Mouse (Mus musculus): Measurements from ENCODE around the gene Tmem138. TPM values are rescaled to one million over a fixed set of nuclear protein-coding genes. Genes with fewer than 3 reads are reported as not detected.
"Not testable (repeated sequence)": the region's sequence is repeated elsewhere in the genome, so short reads cannot be mapped to it uniquely, and the experiment has no call there.

Gene Tmem138
- total and polyA plus RNA-seq, 2 experiments, result 1.7 to 3.3 TPM

GRCm38 (mm10) chr19:10564278-10564677 is 12.9 kb downstream of the Tmem138 start:
- WGBS, result 85% methylated on average over 6 of the region's 6 CpGs

GRCm38 (mm10) chr19:10562351-10562750 is 14.8 kb downstream of the Tmem138 start:
- H3K9ac ChIP-seq (ENCODE audit: low read depth, low read length), result no peak overlapping the region
- H3K27ac ChIP-seq (replicated peaks; ENCODE audit: insufficient read depth, low read depth, low read length), result 0 out of 2 replicates have a peak overlapping the region, but pooled peaks have one; percentile 32
- H3K4me3 ChIP-seq (ENCODE audit: insufficient read depth, low read depth, low read length), result no peak overlapping the region
- H3K27me3 ChIP-seq (ENCODE audit: control insufficient read depth, insufficient read depth, low read length), result no peaks in the 10 kb centered on the region
- WGBS, result 68% methylated on average over 5 of the region's 5 CpGs
- DNase-seq (ENCODE audit: extremely low read depth, low read depth, low spot score), result no peak
- H3K4me1 ChIP-seq (ENCODE audit: control insufficient read depth, insufficient read depth, low read length), result peaks cover 4% of the 10 kb centered on the region
- no peak for TF ChIP-seq POLR2A (IDR thresholded peaks at IDR 0.05; ENCODE audit: extremely low read depth, insufficient read depth, low read length)
- no peak for TF ChIP-seq CTCF (IDR thresholded peaks at IDR 0.05; ENCODE audit: low read depth, low read length)
- H3K36me3 ChIP-seq (ENCODE audit: control insufficient read depth, insufficient read depth, low read length), result no peaks in the 10 kb centered on the region
- H3K79me2 ChIP-seq (ENCODE audit: control insufficient read depth, insufficient read depth, low read length), result no peaks in the 10 kb centered on the region

More at GRCm38 (mm10) chr19:10564278-10564677, 12.9 kb downstream of the Tmem138 start:
- Histone ChIP-seq H3K4me3 (ENCODE audit: insufficient read depth, low read depth, low read length) (no peak overlapping the region), H3K9ac (ENCODE audit: low read depth, low read length) (no peak overlapping the region), H3K27me3 (ENCODE audit: control insufficient read depth, insufficient read depth, low read length) (no peaks in the 10 kb centered on the region), H3K27ac (replicated peaks; ENCODE audit: insufficient read depth, low read depth, low read length) (no peak overlapping the region), H3K36me3 (ENCODE audit: control insufficient read depth, insufficient read depth, low read length) (no peaks in the 10 kb centered on the region), H3K4me1 (ENCODE audit: control insufficient read depth, insufficient read depth, low read length) (peaks cover 4% of the 10 kb centered on the region), H3K79me2 (ENCODE audit: control insufficient read depth, insufficient read depth, low read length) (no peaks in the 10 kb centered on the region)
- DNase-seq (ENCODE audit: extremely low read depth, low read depth, low spot score), result no peak
- TF ChIP-seq CTCF (IDR thresholded peaks at IDR 0.05; ENCODE audit: low read depth, low read length) (no peak), POLR2A (IDR thresholded peaks at IDR 0.05; ENCODE audit: extremely low read depth, insufficient read depth, low read length) (no peak)

- Histone ChIP-seq H3K4me3 (ENCODE audit: insufficient read depth, low read depth, low read length) (no peak overlapping the region), H3K36me3 (ENCODE audit: control insufficient read depth, insufficient read depth, low read length) (no peaks in the 10 kb centered on the region), H3K9ac (ENCODE audit: low read depth, low read length) (no peak overlapping the region), H3K27me3 (ENCODE audit: control insufficient read depth, insufficient read depth, low read length) (no peaks in the 10 kb centered on the region), H3K27ac (replicated peaks; ENCODE audit: insufficient read depth, low read depth, low read length) (peak overlapping the region; percentile 37; the same call in 1 of the 2 replicates), H3K4me1 (ENCODE audit: control insufficient read depth, insufficient read depth, low read length) (peaks cover 4% of the 10 kb centered on the region), H3K79me2 (ENCODE audit: control insufficient read depth, insufficient read depth, low read length) (no peaks in the 10 kb centered on the region)
- peak; percentile 33 for DNase-seq (ENCODE audit: extremely low read depth, low read depth, low spot score)
- WGBS, result 73% methylated on average over 6 of the region's 6 CpGs
- TF ChIP-seq POLR2A (IDR thresholded peaks at IDR 0.05; ENCODE audit: extremely low read depth, insufficient read depth, low read length), result no peak
These were observed 15.4 kb downstream of the Tmem138 start for GRCm38 (mm10) chr19:10561558-10562314.

- peak; percentile 39 for DNase-seq (ENCODE audit: extremely low read depth, low read depth, low spot score)
- no peak for TF ChIP-seq POLR2A (IDR thresholded peaks at IDR 0.05; ENCODE audit: extremely low read depth, insufficient read depth, low read length)
- peak; percentile 24 for TF ChIP-seq CTCF (IDR thresholded peaks at IDR 0.05; ENCODE audit: low read depth, low read length)
- Histone ChIP-seq H3K4me3 (ENCODE audit: insufficient read depth, low read depth, low read length) (no peak overlapping the region), H3K4me1 (ENCODE audit: control insufficient read depth, insufficient read depth, low read length) (peaks cover 7% of the 10 kb centered on the region), H3K9ac (ENCODE audit: low read depth, low read length) (no peak overlapping the region), H3K27me3 (ENCODE audit: control insufficient read depth, insufficient read depth, low read length) (no peaks in the 10 kb centered on the region), H3K27ac (replicated peaks; ENCODE audit: insufficient read depth, low read depth, low read length) (no peak overlapping the region), H3K79me2 (ENCODE audit: control insufficient read depth, insufficient read depth, low read length) (no peaks in the 10 kb centered on the region), H3K36me3 (ENCODE audit: control insufficient read depth, insufficient read depth, low read length) (no peaks in the 10 kb centered on the region)
- 42% methylated on average over 5 of the region's 5 CpGs for WGBS
These were observed 17.1 kb downstream of the Tmem138 start for GRCm38 (mm10) chr19:10560108-10560507.

- not testable (repeated sequence) for H3K27ac ChIP-seq (replicated peaks; ENCODE audit: insufficient read depth, low read depth, low read length)
- WGBS, result 79% methylated on average over 4 of the region's 4 CpGs
These were observed 19.3 kb downstream of the Tmem138 start for GRCm38 (mm10) chr19:10557837-10558375.

GRCm38 (mm10) chr19:10557430-10557829 is 19.7 kb downstream of the Tmem138 start:
- H3K79me2 ChIP-seq (ENCODE audit: control insufficient read depth, insufficient read depth, low read length), result no peaks in the 10 kb centered on the region
- no peak overlapping the region for H3K4me3 ChIP-seq (ENCODE audit: insufficient read depth, low read depth, low read length)
- DNase-seq (ENCODE audit: extremely low read depth, low read depth, low spot score), result no peak
- WGBS, result 86% methylated on average over 2 of the region's 2 CpGs
- TF ChIP-seq POLR2A (IDR thresholded peaks at IDR 0.05; ENCODE audit: extremely low read depth, insufficient read depth, low read length), result no peak
- no peak for TF ChIP-seq CTCF (IDR thresholded peaks at IDR 0.05; ENCODE audit: low read depth, low read length)
- H3K36me3 ChIP-seq (ENCODE audit: control insufficient read depth, insufficient read depth, low read length), result no peaks in the 10 kb centered on the region
- H3K9ac ChIP-seq (ENCODE audit: low read depth, low read length), result no peak overlapping the region
- H3K4me1 ChIP-seq (ENCODE audit: control insufficient read depth, insufficient read depth, low read length), result peaks cover 5% of the 10 kb centered on the region
- no peaks in the 10 kb centered on the region for H3K27me3 ChIP-seq (ENCODE audit: control insufficient read depth, insufficient read depth, low read length)
- no peak overlapping the region for H3K27ac ChIP-seq (replicated peaks; ENCODE audit: insufficient read depth, low read depth, low read length)

More at GRCm38 (mm10) chr19:10557837-10558375, 19.3 kb downstream of the Tmem138 start:
- H3K27me3 ChIP-seq (ENCODE audit: control insufficient read depth, insufficient read depth, low read length); H3K9ac ChIP-seq (ENCODE audit: low read depth, low read length); H3K79me2 ChIP-seq (ENCODE audit: control insufficient read depth, insufficient read depth, low read length); H3K4me3 ChIP-seq (ENCODE audit: insufficient read depth, low read depth, low read length); DNase-seq (ENCODE audit: extremely low read depth, low read depth, low spot score); H3K4me1 ChIP-seq (ENCODE audit: control insufficient read depth, insufficient read depth, low read length); H3K36me3 ChIP-seq (ENCODE audit: control insufficient read depth, insufficient read depth, low read length): not testable (repeated sequence)
